Mouse (Mus musculus): ENCODE results near the gene Car11. TPM values are rescaled to one million over a fixed set of nuclear protein-coding genes. Genes with fewer than 3 reads are reported as not detected.

The Car11 gene
- total and polyA plus RNA-seq, 3 experiments = 10.9 to 30.0 (median 18.6) TPM

DNA sequence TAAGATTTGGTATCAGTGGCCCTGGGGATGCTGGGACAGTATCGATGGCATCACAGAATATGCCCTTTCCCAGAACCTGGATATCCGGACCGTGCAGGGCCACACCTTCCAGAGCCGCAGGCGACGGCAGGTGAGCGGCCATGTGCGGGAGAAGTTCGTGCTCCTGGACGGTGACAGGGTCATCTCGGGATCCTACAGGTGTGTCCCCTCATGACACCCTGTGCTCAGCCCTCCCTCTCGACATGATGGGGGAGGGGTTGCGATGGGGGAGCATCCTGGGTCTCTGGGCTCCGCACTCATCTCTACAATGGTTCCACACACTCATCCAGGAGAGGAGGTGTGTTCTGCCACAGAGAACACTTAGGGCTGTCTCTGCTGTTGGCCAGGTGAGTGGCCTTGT, 24.1 kb downstream of the Car11 start:
- DNase-seq = no peak

DNA sequence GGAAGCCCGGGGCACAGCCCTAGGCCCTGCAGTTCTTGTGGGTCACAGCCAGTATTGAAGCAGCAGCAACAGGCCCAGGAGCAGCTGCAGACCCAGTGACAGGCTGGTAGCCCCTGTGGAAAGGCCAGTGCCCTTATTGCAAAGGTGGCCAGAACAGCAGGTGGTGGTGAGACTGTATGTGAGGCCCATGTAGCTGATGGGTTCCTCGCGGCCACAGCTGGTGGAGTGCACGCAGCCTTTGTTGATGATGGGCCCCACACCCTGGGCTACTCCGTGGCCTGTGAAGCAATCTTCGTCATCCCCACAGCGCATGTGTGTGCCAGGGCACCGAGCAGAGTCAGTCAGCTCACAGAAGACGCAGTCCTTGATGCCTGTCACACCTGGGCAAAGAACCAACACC, 25.5 kb downstream of the Car11 start:
- DNase-seq = no peak

DNA sequence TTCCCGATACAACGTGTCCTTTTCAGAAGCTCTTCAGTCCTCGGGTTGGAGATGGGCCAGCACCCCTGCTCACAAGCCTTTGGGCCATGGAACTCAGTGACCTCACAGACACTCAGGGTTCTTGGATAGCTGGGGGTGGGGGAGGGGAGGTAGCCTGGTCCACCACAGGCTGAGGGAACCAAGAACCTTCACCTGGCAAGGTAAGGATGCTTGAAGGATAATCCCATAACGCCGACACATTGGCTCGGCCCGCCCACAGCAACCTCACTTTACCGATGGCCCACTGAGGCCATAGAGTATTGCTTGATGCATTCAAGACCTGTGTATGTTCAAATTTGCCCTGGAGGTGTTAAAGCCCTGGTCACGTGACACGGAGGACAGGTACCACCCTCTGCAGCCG, 26.1 kb downstream of the Car11 start, which contains the start of gene Spaca4:
Gene Spaca4, minus strand, starts transcription at position 101 of the 400 bp plus-strand sequence.
- DNase-seq = no peak

DNA sequence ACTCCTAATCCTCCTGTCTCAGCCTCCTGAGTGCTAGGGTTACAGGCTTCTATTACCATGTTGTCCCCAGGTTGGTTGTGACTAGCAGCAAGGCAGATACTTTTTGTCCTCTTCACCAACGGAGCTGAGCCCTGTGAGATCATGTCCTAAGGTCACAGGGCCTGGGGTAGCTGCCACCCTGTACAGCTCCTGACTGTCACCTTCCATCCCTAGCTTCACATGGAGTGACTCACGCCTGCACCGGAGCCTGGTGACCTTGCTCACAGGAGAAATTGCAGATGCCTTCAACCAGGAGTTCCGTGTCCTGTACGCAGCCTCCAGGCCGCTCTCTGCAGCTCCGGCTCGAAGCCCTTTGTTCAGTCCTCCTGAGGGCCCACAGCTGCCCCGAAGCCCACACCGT, 26.8 kb downstream of the Car11 start:
- peak; percentile 66 for DNase-seq

DNA sequence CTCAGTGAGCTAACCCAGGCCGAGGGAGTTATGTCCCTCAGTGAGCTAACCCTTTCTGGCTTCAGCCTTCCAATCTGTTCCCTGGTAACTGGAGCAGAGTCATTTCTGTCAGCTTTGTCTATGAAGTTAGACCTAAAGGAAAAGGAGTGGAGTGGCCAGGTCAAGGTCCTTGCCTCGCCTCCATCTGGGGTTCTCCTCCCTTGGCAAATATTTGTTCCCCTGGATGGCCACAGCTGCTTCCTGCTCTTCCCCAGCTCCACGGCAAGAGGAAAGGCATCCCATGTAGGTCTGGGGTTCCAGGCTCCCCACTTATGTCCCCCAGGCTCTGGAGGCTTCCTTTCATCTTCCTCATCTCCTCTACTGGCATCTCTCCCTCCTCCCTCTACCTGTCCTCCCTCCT, 28.0 kb downstream of the Car11 start:
- DNase-seq = no peak

DNA sequence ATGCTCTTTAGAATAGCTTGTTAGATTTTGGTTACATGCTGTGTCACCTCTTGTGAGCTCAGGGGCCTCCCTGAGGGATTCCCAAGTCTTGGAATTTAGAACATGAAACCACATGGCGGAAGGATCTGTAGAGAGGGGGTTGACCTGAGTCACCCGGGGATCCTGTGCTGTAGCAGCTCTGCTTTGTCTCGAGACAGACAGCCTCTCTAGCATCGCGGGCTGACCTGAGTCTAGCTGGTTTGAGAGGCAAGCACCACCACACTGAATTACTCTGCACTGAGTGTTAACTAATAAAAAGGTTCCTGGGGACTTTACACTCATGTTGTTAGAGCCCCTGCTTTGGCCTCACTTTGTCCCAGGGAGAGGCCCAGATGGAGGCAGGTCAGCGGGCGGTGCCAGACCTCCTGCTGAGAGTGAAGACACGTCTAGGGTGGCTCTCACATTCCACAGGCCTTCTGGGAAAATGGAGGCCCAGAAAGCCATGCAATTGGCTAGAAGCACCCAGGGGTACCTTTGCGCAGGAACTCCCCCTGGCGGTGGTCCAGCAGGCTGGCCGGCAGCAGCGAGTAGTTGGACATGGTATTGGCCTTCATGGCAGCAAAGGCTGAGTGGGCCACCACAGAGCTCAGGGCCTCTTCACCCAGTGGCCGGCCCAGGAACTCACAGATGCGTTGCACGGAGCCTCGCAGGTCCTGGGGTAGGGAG, 31.2 kb downstream of the Car11 start:
- peak; percentile 43 for DNase-seq

DNA sequence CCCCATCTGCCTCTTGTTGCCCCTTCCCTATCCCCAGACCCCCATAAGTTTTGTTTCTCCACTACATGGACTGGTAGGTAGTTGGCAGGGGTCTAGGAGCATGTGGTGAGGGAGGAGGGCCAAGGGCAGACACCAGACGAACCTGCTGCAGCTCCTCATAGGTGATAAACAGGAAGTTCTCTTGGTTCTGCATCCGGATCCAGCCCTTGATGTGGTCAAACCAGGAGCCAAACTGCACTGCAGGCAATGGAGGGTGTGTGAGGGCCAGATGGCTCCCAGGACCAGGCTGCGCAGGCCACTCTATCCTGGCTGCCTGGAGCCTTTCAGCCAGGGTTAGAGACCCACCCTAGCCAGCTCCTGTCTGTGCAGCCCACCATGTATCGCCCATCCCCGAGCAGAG, 33.8 kb downstream of the Car11 start:
- no peak for DNase-seq

DNA sequence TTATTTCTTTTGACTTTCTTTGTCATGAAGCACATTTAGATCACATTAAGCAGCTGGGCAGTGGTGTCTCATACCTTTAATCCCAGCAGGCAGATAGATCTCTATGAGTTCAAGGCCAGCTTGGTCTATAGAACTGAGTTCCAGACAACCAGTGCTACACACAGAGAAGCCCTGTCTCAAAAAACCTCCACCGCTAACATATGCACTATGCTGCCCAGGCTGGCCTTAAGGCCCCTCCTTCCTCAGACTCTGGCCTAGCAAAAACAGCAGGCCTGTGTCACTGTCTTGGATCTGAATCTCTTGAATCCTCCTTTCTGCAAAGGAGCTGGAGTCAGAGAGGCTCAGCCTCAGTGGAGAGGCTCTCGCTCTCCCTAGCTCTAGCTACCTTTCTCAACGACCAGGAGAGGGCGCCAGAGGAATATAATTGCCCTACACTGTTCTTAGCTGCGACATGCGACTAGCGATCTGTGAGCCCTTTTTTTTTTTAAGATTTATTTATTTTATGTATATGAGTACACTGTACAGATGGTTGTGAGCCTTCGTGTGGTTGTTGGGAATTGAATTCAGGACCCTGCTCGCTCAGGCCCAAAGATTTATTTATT, 39.6 kb downstream of the Car11 start:
- DNase-seq = peak; percentile 75

DNA sequence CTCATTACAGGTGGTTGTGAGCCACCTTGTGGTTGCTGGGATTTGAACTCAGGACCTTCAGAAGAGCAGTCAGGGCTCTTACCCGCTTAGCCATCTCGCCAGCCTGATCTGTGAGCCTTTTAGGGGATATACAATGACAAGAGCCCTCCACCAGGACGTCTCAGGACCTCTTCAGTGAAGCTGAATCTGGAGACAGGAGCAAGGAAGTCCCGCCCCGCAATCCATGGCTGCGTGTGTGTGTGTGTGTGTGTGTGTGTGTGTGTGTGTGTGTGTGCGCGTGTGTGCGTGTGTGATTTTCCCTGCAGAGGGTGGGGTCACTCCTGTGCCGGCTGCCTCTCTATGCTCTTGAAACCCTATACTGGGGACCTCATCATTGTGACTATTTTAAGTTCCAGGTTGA, 40.2 kb downstream of the Car11 start:
- no peak for DNase-seq

DNA sequence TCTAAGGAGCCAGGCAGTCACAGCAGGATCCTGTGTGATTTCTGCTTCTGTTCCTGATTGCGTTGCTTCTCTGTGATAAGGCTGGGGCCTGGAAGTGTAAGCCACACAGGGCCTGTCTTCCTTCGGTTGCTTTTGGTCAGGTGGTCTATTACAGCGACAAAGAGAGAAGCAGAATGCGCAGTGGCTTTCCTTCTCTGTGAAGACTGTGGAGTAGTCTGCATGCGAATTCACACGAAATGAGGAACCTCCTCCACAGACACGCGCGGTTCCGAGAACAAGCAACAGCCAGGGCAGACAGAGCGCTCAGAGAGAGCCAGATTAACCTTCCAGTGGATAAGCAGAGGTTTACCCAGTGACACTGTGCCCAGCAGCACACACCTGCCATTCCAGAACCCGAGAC, 41.7 kb downstream of the Car11 start:
- DNase-seq = no peak

DNA sequence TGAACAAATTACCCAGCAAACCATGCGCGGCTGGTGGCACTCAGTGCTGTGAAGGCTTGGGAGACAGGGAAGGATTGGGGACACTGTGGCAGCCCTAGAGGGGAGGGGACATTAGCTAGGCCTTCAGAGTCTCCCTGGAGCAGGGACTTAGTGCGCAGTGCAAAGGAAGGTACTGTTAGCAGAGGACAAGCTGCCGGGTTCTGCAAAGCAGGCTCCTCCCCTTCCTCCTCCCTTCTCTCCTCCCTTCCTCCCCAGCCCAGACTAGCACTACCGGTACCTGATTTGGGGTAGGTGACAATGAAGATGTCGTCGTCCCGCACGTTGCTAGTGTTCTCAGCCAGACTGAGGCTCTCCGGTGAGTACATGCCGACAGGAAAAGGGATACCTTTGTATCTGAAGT, 42.1 kb downstream of the Car11 start:
- no peak for DNase-seq

DNA sequence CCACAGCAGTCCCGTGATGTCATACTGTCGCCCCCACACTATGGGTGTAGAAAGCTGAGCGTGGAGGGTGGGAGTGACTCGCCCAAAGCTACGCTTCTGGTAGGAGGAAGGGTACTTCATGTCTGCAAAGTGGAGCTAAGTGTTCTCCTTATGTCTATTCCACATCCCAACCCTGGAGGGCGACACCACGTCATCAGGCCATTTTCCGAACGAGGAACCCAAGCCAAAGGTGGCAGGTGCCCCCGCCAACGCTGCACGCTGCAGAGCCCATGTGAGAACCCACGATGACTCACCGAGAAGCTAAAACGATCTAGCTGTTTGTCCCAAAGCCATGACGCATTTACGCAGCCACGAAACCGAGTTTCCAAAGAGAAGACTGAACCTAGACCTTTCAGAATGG, 42.7 kb downstream of the Car11 start:
- DNase-seq = peak; percentile 41

DNA sequence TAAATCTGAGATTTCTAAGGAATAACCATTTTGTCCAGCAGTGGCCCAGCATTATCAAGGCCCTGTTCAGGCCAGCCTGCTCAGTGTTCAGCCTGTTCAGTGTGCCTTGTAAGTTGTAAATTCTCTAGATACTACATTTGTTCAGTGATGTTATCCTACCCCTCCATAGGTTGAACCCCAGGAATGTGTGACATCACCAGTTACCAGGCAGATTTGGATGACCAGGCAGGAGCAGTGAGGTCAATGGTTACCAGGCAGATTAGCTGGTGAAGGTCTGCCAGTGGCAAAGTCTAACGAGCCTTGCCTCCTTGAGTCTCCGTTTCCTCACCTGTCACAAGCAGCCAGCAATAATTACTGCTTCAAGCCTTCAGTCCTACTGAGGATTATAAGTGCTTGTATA, 44.7 kb downstream of the Car11 start:
- DNase-seq = peak; percentile 60

DNA sequence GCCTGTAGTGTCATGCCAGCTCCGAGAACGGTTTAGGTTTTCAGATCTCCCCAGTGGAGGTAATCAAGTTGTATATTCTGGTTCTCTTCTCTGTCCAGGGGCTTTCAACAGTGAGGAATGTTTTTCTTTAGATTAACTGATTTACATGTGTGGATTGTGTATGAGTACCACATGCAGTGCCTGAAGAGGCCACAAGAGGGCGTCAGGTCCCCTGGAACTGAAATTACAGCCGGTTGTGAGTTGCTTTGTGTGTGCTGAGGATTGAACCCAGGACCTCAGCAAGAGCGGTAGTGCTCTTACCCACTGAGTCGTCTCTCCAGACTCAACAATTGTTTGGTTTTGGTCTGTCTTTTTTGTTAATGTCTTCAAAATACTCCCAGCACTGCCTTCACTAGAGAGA, 46.9 kb downstream of the Car11 start:
- no peak for DNase-seq

DNA sequence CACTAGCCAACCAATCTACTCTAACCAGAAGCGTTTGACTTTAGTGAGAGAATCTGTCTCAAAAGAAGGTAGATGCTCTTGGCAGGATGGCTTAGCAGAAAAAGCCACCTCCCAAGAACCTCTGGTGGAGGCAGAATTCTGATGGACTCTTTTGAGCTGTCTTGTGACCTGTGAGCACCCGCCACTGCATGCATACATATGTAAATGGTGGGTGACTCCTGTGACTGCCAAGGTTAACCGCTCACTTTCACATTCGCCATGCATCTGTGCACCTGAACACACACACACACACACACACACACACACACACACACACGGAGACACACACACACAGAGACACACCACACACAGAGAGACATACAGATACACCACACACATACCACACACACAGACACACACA, 47.8 kb downstream of the Car11 start:
- no peak for DNase-seq

DNA sequence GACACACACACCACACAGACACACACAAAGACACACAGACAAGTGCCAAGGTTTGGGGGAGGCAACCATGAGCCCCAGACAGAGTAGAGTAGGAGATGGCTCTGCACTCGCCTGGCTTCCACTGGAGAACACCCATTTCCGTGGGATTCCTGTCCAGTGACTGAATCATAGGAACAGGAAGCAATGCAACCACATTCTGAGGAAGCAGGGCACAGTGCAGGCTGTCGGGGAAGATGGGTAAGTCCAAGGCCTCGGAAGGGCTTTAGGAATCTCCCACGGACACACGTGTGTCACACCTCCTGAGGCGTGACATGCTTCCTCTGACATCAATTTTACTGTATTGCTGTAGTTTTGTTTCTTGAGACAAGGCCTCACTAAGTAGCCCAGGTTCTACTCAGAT, 48.5 kb downstream of the Car11 start:
- no peak for DNase-seq

DNA sequence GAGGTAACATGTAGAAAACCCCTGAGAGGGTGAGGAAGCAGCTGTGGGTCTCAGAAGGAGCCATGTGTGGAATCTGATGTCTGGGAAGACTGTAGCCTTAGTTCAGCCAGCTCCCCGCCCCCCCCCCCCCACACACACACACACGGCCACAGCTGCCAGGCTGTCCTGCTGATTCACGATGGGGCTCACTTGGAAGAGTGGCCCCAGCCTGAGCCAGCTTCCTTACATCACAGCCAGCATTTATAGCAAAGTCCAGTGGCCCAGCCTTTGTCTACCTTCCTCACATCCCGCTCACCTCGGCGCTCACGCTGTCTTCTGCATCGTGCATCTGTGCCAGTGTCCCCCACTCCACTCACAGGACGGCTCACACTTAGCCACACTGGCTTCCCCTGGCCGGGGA, 49.8 kb downstream of the Car11 start:
- peak; percentile 45 for DNase-seq

DNA sequence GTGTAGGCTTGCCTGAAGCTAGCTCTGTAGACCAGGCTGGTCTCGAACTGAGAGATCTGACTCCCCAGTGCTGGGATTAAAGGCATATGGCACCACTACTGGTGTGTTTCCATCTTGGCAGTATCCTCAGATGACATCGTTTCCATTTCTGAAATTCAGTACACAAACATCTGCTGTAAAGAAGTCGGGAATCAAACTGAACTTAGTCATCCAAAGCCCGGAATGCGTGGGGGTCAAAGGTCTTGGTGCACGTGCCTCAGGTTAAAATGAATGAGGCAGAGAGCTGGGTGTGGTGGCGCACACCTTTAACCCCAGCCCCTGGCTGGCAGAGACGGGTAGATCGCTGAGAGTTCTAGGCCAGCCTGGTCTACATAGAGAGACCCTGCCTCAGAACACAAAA, 50.5 kb downstream of the Car11 start:
- DNase-seq = no peak

Other genes with a start within 250 kb of the Car11 start
Only the 30 nearest of the 34 such genes appear.
- under 1 TPM; 0.41 to 0.75 TPM for gene Tulp2, start 218.0 kb upstream of the Car11 start, total RNA-seq (2021)
- gene Tulp2, start 218.0 kb upstream of the Car11 start, polyA plus RNA-seq (2012; rRNA removed) = 0.44 and 0.64 TPM in 2 replicates
- 10 to 100 TPM in 1 of 2 experiments, 1 to 10 TPM in 1; 2.2 to 33.5 TPM for gene Gm45808, start 213.0 kb upstream of the Car11 start, total RNA-seq (2021)
- gene Gm45808, start 213.0 kb upstream of the Car11 start, polyA plus RNA-seq (2012; rRNA removed) = 0.45 TPM in 1 of 2 replicates, not detected in the other
- 10 to 100 TPM; 55.4 to 71.1 TPM for gene Dhdh, start 211.0 kb upstream of the Car11 start, total RNA-seq (2021)
- gene Dhdh, start 211.0 kb upstream of the Car11 start, polyA plus RNA-seq (2012; rRNA removed) = 17.6 and 21.4 TPM in 2 replicates
- gene Nucb1, start 189.4 kb upstream of the Car11 start, total RNA-seq (2021) = 100 to 1,000 TPM; 280 to 286 TPM
- 594 and 643 TPM in 2 replicates for gene Nucb1, start 189.4 kb upstream of the Car11 start, polyA plus RNA-seq (2012; rRNA removed)
- gene Ppp1r15a, start 173.6 kb upstream of the Car11 start, total RNA-seq (2021) = 10 to 100 TPM; 49.0 to 57.8 TPM
- gene Ppp1r15a, start 173.6 kb upstream of the Car11 start, polyA plus RNA-seq (2012; rRNA removed) = 49.5 and 49.7 TPM in 2 replicates
- gene Plekha4, start 173.5 kb upstream of the Car11 start, total RNA-seq (2021) = 1 to 10 TPM; 3.0 to 5.9 TPM
- gene Plekha4, start 173.5 kb upstream of the Car11 start, polyA plus RNA-seq (2012; rRNA removed) = 9.8 and 15.6 TPM in 2 replicates
- 1 to 10 TPM; 2.3 TPM for gene Hsd17b14, start 144.9 kb upstream of the Car11 start, total RNA-seq (2021)
- 1.5 and 2.3 TPM in 2 replicates for gene Hsd17b14, start 144.9 kb upstream of the Car11 start, polyA plus RNA-seq (2012; rRNA removed)
- gene Bcat2, start 129.7 kb upstream of the Car11 start, total RNA-seq (2021) = 100 to 1,000 TPM; 213 to 292 TPM
- gene Bcat2, start 129.7 kb upstream of the Car11 start, polyA plus RNA-seq (2012; rRNA removed) = 166 and 170 TPM in 2 replicates
- gene Fgf21, start 84.4 kb upstream of the Car11 start, total RNA-seq (2021) = not detected
- 0.15 and 0.16 TPM in 2 replicates for gene Fgf21, start 84.4 kb upstream of the Car11 start, polyA plus RNA-seq (2012; rRNA removed)
- gene Fut1, start 82.6 kb upstream of the Car11 start, total RNA-seq (2021) = not detected
- gene Fut1, start 82.6 kb upstream of the Car11 start, polyA plus RNA-seq (2012; rRNA removed) = not detected in 2 replicates
- under 1 TPM; 0.28 to 0.29 TPM for gene Izumo1, start 78.0 kb upstream of the Car11 start, total RNA-seq (2021)
- 0.65 and 0.89 TPM in 2 replicates for gene Izumo1, start 78.0 kb upstream of the Car11 start, polyA plus RNA-seq (2012; rRNA removed)
- gene Rasip1, start 72.4 kb upstream of the Car11 start, total RNA-seq (2021) = 10 to 100 TPM; 13.5 to 20.6 TPM
- gene Rasip1, start 72.4 kb upstream of the Car11 start, polyA plus RNA-seq (2012; rRNA removed) = 42.9 and 56.4 TPM in 2 replicates
- 1 to 10 TPM; 3.0 to 5.8 TPM for gene Mamstr, start 59.9 kb upstream of the Car11 start, total RNA-seq (2021)
- 5.1 and 5.8 TPM in 2 replicates for gene Mamstr, start 59.9 kb upstream of the Car11 start, polyA plus RNA-seq (2012; rRNA removed)
- gene Fut2, start 33.4 kb upstream of the Car11 start, total RNA-seq (2021) = under 1 TPM in 1 of 2 experiments, not detected in 1; 0.09 TPM
- not detected in 2 replicates for gene Fut2, start 33.4 kb upstream of the Car11 start, polyA plus RNA-seq (2012; rRNA removed)
- gene Ntn5, start 15.8 kb upstream of the Car11 start, total RNA-seq (2021) = under 1 TPM in 1 of 2 experiments, not detected in 1; 0.31 TPM
- gene Ntn5, start 15.8 kb upstream of the Car11 start, polyA plus RNA-seq (2012; rRNA removed) = 0.40 and 0.86 TPM in 2 replicates
- gene Sec1, start 5.4 kb upstream of the Car11 start, total RNA-seq (2021) = under 1 TPM; 0.29 to 0.41 TPM
- 0.57 and 0.58 TPM in 2 replicates for gene Sec1, start 5.4 kb upstream of the Car11 start, polyA plus RNA-seq (2012; rRNA removed)
- 100 to 1,000 TPM in 1 of 2 experiments, 10 to 100 TPM in 1; 54.3 to 225 TPM for gene Dbp, start 5.2 kb downstream of the Car11 start, total RNA-seq (2021)
- gene Dbp, start 5.2 kb downstream of the Car11 start, polyA plus RNA-seq (2012; rRNA removed) = 569 and 796 TPM in 2 replicates
- gene Rpl18, start 15.6 kb downstream of the Car11 start, total RNA-seq (2021) = 1,000 to 10,000 TPM in 1 of 2 experiments, 100 to 1,000 TPM in 1; 972 to 1,050 TPM
- 1,143 and 1,258 TPM in 2 replicates for gene Rpl18, start 15.6 kb downstream of the Car11 start, polyA plus RNA-seq (2012; rRNA removed)
- gene Sphk2, start 18.2 kb downstream of the Car11 start, total RNA-seq (2021) = 10 to 100 TPM; 38.9 to 39.5 TPM
- gene Sphk2, start 18.2 kb downstream of the Car11 start, polyA plus RNA-seq (2012; rRNA removed) = 90.9 and 92.5 TPM in 2 replicates
- under 1 TPM; 0.72 to 0.86 TPM for gene Fam83e, start 21.4 kb downstream of the Car11 start, total RNA-seq (2021)
- 0.86 and 2.0 TPM in 2 replicates for gene Fam83e, start 21.4 kb downstream of the Car11 start, polyA plus RNA-seq (2012; rRNA removed)
- gene Spaca4, start 26.0 kb downstream of the Car11 start, total RNA-seq (2021) = not detected
- gene Spaca4, start 26.0 kb downstream of the Car11 start, polyA plus RNA-seq (2012; rRNA removed) = not detected in 2 replicates
- gene Lmtk3, start 83.9 kb downstream of the Car11 start, total RNA-seq (2021) = 1 to 10 TPM; 6.2 to 8.6 TPM
- 38.0 and 61.3 TPM in 2 replicates for gene Lmtk3, start 83.9 kb downstream of the Car11 start, polyA plus RNA-seq (2012; rRNA removed)
- 1 to 10 TPM in 1 of 2 experiments, under 1 TPM in 1; 0.49 to 2.0 TPM for gene Sult2b1, start 84.8 kb downstream of the Car11 start, total RNA-seq (2021)
- 1.6 and 2.9 TPM in 2 replicates for gene Sult2b1, start 84.8 kb downstream of the Car11 start, polyA plus RNA-seq (2012; rRNA removed)
- gene Cyth2, start 114.7 kb downstream of the Car11 start, total RNA-seq (2021) = 100 to 1,000 TPM; 127 to 129 TPM
- 147 and 170 TPM in 2 replicates for gene Cyth2, start 114.7 kb downstream of the Car11 start, polyA plus RNA-seq (2012; rRNA removed)
- gene Kcnj14, start 124.9 kb downstream of the Car11 start, total RNA-seq (2021) = under 1 TPM in 1 of 2 experiments, not detected in 1; 0.20 TPM
- 0.70 and 1.8 TPM in 2 replicates for gene Kcnj14, start 124.9 kb downstream of the Car11 start, polyA plus RNA-seq (2012; rRNA removed)
- 10 to 100 TPM; 26.9 to 30.1 TPM for gene Grwd1, start 131.1 kb downstream of the Car11 start, total RNA-seq (2021)
- gene Grwd1, start 131.1 kb downstream of the Car11 start, polyA plus RNA-seq (2012; rRNA removed) = 22.1 and 27.4 TPM in 2 replicates
- gene Kdelr1, start 172.9 kb downstream of the Car11 start, total RNA-seq (2021) = 100 to 1,000 TPM; 128 to 147 TPM
- 235 and 251 TPM in 2 replicates for gene Kdelr1, start 172.9 kb downstream of the Car11 start, polyA plus RNA-seq (2012; rRNA removed)
- under 1 TPM; 0.40 to 0.97 TPM for gene Grin2d, start 178.5 kb downstream of the Car11 start, total RNA-seq (2021)
- 4.0 and 4.2 TPM in 2 replicates for gene Grin2d, start 178.5 kb downstream of the Car11 start, polyA plus RNA-seq (2012; rRNA removed)
- gene Syngr4, start 196.9 kb downstream of the Car11 start, total RNA-seq (2021) = not detected
- 0.90 and 0.98 TPM in 2 replicates for gene Syngr4, start 196.9 kb downstream of the Car11 start, polyA plus RNA-seq (2012; rRNA removed)
- 10 to 100 TPM; 60.8 to 65.3 TPM for gene Tmem143, start 197.1 kb downstream of the Car11 start, total RNA-seq (2021)
- gene Tmem143, start 197.1 kb downstream of the Car11 start, polyA plus RNA-seq (2012; rRNA removed) = 173 and 207 TPM in 2 replicates